Mouse (Mus musculus): ENCODE measurements at regions not wholly inside any gene's neighbourhood (a gene's known extent, or its start where the extent isn't known, plus 50 kb on each side); places are given as distances from the start of the nearest gene placed in this dataset.

DNA sequence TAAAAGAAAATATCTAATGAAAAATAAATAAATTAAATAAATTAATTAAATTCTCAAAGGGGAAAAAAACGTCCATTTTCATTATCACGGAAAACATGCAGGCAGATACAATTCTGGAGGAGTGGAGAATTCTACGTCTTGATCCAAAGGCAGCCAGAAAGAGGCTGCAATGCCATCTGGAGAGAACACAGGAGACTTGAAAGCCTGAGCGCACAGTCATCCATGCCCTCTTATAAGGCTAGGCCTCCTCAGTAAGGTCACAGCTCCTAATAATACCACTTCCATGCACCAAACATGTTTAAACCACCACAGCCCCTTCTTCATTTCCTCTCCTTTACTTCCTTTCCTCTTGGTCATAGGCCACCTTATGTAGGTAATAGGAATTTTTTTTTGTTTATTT is 307.1 kb downstream of the Etv1 start:
- DNase-seq: no peak

DNA sequence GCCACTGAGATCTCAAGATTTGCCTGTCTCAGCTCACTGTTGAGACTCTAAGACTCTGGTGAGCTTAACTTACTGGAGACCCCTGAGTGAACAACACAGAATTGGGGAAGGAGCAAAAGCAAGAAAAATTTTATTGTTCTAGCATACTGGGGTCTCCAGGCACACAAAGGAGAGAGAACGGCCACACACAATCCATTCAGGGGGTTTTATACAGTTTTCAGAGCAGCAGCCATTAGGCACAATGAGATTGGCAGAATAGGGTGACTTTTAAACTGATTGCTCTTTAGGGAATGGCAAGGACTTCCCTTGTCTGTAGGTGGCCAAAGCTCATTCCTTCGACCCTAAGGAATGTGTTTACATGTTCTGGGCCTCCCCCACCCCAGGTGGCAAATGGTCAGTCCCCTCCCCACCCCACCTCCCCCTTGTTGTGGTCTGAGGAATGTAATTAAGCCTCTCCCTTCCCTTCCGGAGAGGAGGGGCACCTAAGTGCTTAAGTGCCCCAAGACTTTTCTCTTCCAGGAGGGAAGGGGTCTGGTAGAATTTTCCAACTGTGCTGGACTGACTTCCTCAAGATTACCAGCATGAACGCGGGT is 315.6 kb downstream of the Etv1 start:
- DNase-seq: no peak

DNA sequence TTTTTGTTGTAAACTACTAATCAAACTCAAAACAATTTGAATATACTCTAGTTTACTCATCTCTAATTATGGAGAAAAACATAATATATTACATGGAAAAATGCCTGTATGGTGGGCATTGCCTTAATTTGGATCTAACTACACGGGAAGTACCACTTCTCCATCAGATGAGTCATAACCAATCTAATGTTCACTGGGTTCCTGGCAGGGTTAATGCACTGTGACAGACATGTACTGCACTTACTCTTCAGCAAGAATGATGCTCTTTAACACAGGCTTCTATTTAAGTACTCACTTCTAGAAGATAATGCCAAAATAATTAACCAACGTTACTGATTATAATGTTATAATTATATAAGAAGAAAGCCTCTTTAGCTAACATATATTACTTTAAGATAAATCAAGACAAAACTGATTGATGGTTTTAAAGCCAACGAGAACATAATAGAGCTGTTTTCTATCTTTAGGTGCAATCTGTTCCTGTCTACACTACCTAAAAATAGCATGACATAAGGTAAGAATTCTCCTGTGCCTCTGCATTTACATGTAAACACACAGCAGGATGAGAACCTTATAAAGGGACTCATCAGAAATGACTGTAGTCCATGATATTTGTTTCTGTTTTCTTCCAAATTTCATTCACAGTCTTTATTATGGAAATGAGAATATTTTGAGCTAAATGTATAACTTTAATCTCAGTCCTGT is 344.4 kb downstream of the Etv1 start:
- DNase-seq: no peak

DNA sequence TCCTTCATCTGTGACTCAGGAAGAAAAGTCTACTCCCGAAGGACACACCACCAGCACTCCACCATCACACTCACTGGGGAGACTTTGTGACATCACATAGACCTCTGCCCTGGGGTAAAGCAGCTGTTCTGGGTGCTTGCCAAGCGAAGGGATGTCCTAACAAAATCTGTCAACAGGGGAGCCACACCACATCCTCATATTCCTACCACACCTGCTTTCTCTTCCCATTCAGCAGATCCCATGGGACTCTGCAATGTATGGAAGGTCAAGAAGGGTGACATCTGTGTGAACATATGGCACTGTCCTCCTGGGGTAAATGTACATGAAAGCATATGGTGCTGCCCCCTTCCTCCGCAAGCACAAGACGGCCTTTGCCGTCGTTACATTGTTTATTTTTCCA is 375.5 kb downstream of the Etv1 start:
- DNase-seq: no peak

DNA sequence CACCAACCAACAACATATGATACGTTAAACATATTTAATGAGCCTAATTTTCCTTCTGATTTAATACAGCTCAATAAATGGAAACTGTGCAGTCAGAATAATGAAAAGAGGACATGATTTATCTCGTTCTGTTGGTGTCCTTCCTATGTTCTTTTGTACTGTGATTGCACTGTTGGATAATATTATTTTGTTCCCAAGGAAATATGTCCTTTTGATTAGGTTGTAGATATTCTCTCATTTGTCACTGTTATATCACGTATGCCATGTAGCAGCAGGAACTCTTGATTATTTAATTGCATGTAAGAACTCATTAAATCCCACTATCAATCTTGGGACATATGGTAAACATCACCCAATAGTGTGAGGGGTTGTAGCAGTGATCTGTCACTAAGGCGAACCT is 397.8 kb downstream of the Etv1 start:
- no peak for DNase-seq

DNA sequence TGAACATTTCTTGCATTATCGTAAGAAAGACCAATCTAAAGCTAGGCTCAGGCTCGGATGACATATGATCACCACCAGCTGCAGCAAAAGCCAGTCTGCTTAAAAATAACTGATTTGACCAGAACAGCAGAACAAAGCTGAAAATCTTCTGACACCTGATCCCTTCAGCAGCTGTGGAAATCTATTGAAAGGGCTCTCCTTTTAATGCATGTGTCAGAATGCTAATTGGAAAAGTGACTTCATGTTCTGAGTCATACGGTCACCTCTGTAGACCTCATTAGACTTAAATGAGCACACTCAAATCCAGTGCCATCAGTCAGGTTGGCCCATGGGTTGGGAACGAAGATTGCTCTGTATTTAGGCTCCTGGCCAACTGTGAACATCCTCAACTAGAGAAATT is 444.9 kb downstream of the Etv1 start:
- no peak for DNase-seq

DNA sequence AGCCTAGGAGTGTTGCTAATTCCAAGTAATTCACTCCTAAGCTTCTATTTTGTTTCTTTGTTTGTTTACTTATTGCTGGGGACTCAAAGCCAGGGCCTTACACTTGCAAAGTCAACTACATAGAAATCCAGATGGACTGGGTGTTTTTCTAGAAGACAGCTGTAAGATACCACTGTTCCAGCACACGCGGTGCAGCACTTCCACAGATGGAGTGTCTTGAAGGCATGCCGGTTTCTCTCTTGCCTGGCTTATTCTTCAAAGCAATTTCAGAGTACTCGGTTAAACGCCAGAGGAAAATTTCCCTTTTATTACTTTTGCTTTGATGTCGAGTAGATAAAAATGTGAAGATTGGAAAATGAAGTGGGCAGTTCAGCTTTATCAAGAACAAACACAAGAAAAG is 477.4 kb downstream of the Etv1 start:
- no peak for DNase-seq

DNA sequence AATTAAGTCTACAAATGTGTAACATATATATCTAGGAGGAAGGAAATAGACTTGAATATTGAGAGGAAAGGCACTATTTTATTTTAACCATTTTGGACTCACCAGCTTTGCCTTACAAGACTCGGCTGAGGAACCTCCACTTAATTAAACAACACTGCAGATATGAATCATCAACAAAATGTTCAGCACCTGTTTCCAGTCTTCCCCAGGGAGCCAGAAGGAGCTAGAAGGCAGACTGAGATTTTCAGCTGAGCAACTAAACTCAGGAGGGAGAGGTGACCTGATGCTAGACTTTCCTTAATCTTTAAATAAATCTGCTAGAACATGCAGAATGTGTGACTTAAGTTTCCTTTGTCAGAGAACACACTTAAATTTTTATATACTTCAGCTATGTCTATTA is 478.4 kb downstream of the Etv1 start:
- DNase-seq: no peak

DNA sequence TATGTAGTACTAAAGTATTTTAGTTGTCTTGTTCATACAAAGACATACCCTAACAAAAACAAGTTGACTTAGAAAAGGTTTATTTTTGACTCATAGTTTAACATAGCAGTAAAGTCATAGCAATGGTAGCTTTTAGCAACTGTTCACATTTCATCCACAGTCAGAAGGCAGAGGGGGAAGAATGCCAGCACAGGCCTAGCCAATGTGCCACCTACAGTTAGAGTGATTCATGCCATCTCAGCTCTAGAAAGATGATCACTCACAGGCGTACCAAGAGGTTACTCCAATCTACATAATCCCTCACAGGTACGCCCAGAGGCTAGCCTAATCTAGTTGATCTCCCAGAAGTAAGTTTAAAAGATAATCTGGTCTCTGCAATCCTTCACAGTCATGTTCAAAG is 510.5 kb downstream of the Etv1 start:
- DNase-seq: no peak

DNA sequence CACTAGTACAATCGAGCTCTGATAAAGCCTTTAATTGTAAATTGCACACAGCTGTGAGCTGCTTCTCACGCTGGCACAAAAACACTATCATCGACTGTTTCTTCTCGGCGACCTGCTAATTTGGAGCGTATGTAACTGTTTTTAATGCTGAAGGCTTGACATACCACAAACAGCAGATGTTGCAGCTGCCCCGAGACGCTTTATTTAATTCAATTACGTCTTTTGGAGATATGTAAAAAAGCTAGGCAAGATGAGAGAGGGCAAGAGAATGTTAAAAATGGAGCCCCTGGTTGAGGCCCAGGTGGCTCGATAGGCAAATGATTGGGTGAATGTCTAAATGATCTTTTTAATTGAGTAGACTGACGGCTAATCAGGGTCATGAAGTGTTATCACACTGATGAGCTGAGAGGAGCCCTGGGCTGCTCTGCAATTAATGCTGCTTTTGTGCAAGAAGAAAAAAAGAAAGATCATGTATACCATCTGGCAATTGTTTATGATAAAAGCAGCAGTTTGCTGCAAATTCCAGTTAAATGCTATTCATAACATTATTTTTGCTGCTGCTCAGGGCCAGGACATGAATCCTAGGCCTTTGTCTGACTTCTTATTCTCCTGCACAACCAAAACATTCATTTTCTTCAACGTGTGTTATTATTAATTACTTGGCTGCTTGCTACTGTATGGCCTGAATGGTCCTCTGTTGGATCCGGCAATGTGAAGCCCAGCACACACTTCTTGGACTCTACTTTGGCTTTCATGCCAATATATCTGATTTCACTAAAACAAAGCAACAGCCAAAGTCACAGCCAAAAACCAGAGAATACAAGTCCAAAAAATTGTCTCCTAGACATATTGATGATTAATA is 522.4 kb downstream of the Etv1 start:
- no peak for DNase-seq

DNA sequence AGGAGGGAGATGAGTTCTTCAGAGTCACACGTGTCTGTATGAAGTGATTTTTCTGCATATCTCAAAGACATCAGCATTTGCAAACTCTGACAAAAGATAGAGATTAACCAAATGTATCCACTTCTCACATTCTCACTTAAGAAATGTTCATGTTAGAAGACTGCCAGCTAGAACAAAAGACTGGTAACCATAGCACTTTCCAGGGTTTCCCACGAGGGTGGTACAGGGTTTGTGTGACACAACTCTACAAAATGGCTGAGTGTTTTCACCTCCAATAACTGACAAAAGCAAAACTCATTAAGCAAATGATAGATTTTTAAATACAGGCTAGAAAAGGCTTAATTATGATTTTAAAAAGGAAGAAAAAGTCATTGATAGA is 523.0 kb downstream of the Etv1 start:
- DNase-seq: no peak

DNA sequence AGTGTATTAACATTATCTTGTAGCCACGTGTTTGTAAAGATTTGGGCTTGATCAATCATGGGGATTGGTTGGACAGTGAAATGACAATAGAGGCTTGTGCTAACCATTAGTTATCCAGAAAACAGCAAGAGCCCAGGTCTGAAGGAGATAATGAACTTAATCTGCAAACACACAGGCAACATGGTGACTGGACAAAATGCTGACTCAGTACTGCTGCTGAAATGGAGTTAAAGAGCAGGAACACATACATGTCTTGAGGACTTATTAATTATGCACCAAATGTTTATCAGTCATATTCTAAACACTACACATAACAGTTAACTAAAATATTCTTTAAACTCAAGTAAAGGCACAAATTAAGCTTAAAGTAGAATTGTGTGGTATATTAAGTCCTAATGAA is 528.6 kb downstream of the Etv1 start:
- DNase-seq: no peak

DNA sequence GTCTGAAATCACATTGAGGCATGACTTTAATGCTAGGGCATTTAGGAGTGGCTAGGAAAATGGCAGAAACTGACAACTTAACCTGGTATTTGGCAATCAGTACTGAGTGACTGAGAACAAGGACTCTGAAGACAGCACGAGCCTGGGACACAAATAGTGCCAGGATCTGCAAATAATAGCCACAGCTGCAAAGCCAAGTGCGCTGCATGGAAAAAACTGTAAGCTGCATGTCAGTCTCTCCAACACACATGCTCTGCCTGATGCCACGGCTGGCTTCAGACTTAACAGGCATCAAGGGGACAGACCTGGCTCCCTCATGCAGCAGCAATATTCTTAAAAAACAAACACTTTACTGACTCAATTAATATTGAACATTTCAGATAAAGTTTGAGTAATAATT is 530.7 kb downstream of the Etv1 start:
- DNase-seq: peak; percentile 87

DNA sequence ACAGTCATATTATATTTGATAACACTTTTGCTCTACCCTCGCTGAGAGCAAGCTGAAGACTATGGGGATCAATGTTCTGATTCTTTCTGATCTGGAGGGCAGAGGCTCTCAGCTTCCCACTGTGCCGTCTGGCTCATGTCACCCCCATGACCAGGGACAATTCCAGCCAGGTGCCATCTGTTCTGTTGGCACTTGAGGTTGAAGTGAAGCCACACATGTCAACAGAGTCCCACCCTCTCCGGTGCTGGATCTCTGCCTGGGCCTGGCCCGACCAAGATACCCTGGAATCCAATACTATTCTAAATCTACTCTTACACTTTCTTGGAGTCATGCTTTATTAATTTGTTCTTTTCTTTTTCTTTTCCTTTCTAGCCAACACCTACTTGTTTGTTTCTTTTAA is 538.0 kb downstream of the Etv1 start:
- peak; percentile 87 for DNase-seq

DNA sequence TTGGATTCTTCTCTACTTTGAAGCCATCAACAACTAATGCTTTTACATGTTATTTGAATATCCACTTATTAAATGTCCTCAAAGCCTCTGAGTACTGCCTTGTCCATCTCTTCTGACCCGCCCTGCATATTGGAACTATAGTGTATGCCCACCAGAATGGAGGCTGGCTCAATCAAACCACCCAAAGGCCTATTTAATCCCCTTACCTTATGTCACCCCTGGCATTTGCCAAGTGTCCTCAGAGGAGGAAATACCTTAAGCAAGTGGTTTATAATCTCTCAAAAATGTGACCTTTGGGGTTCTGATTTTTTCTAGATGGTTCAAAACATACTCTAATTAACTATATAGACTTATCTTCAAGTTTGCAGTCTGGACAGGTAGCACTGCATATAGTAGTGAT is 542.3 kb downstream of the Etv1 start:
- no peak for DNase-seq

DNA sequence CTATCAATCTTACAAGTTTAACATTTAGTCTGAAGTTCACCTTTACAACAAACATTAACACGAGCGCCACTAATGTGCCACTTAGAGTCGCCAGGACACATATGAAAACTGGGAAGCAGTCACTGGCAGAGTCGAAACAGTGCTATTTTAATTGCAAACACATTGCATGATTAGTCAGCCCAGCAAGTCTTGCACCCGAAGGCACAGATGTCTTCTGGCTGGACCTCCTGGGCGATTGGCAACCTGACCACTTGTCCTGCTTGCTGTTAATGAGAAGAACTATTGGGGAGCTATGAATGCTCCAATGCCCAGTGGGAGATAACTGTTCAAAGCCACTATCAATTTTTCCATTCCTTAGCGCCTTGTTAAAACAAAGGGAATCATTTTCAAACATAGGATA is 547.0 kb downstream of the Etv1 start:
- no peak for DNase-seq

DNA sequence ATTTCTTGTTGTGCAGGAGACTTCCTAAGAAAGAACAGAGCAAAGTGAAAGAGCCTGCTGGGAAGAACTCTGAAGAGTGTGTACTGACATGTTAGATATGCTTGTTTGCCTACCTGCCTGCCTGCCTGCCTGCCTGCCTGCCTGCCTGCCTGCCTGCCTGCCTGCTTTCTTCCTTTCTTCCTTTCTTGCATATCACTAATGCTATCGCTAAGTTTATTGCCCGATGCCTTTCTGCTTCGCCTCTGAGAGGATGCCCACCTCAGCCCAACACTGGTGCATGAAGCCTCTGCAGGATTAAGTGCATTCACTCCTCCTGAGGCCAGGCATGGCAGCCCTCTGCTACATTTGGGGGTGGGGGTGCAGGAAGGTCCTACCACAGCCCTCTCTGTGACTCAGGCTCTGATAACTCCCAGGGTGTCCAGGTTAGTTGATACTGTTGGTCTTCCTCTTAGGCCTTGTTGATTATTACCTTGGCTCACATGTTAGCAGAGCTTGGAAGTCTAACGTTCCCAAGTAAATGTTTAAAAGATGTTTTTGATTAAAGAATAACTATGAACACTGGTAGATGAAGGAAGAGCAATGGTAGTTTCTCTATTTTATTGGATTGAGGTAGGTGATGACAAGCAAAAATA is 547.6 kb downstream of the Etv1 start:
- DNase-seq: no peak

DNA sequence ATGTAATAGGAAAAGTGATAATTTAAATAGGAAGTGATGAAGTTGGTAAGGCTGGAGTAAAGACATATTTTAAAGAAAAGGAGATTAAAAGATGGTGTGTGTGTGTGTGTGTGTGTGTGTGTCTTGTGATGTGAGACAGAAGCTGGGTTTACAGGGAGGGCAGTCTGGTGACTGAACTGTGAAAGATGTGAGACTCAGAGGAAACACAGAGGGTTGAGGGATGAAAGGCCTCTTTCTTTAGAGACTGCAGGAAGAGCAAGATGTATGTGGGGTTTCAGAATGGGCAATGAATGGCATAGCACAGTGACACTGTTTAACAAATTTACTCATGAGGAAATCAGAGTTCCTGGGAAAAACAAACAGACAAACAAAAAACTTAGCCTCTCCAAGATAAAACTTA is 549.2 kb downstream of the Etv1 start:
- DNase-seq: no peak

DNA sequence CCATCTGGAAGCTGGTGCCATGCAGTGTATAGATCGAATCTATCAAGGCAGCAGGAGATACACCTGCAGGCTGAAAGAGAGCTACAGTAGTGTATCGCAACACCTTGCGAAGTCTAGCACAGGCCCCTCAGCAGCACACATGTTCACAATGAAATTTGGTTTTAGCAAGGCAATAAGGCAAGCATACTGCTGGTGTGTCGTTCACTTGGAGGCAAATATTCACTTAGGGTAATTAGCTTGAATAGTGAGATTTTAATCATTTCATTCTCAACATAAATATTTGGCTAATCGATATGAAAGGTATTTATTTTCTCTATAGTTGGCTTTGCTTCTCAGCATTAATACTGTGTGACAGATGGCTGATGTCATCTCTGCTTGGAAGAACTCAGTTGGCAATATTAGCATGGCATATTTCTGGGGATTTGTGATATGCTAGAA is 559.9 kb downstream of the Etv1 start:
- no peak for DNase-seq

DNA sequence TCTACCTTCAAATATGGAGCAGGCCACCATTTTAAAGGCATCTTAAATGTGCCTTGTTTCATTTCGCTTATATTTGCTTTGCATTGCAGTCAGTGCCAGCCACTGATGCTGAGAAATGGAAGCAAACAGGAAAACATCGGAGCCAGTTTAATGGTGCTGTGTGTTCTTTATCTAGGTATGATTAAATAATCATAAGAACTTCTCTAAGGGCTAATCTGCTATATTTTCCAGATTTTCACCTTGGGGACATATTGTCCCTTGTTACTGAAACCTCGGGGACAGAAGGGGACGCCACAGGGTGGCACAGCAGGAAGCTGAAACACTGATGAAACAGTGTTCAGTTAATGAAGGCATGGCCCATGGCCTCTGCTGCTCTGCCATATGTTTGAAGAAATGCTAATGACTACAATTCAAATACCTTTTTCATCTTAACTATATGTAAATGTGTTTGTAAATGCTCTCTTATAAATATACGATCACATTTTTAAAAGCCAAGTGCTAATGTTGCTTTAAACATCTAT is 562.6 kb downstream of the Etv1 start:
- no peak for DNase-seq

DNA sequence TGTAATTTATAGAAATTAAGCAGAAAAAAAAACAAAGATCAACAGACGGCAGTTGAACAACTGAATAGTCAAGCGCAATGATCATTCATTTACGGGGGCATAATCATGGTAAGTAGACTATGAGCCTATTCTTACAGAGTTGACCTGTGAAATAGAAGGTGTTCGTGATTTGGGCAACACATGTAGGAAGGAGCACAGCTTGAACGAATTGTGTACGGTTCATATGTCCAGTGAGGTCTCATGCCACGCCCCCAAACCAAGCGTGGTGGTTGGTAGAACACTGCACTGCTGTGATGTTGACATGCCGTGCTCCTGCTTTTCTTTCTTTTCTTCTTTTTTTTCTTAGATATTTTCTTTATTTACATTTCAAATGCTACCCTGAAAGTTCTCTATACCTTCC is 563.1 kb downstream of the Etv1 start:
- no peak for DNase-seq

DNA sequence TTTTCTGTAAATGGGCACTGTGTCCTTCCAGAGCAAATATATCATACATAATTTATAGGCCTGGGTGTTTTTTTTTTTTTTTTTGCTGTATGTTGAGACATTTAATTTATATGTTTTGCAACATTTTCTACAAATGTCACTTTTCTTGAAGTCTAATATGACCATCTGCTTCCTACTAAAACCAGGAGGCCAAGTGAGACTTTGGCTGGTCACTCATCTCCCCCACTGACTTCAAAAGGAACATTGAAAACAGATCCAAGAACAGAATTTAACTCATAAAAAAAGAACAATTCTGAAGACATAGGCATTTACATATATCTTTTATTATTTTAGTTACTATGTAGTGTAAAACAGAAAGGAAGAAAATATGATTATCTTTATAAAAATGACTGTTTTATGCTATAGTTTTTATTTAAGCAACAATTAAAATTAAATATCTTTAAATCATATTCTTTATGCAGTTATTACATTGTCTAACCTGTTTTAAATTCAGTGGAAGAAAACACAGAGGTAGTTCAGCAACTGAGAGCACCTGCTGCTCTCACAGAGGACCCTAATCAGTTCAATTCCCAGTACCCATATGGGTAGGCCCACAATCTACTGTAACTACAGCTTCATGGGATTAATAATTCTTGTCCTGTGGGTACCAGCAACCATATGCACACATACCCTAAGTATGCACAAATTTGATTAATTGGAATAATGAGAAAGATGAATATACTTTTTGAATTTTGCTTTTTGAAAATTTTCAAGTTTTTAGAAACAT is 592.5 kb downstream of the Etv1 start:
- DNase-seq: no peak

DNA sequence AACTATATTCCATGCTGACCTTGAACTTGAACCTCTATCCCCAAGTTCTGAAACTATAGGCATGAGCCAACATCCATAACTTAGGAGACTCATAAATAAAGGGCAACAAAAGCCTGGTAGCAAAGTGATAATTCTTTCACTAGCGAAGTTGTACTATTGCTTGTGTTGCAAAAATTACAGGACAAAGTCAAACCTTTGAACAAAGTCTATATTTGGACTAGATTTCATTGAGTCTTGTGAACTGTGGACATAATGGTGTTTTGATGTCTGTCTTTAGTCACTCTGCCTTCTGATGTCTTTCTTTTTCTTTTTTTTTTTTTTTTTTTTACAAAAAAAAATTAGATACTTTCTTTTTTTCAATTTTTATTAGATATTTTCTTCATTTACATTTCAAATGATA is 594.5 kb downstream of the Etv1 start:
- DNase-seq: no peak
